Mouse (Mus musculus) adrenal gland, postnatal 10 days (tissue): ENCODE data around the gene Mtif3. TPM values are rescaled to one million over a fixed set of nuclear protein-coding genes. Genes with fewer than 3 reads are reported as not detected.
A peak's percentile ranks its signal among the peaks of the same experiment; 100 is the strongest.
"Not testable (repeated sequence)": the region's sequence is repeated elsewhere in the genome, so short reads cannot be mapped to it uniquely, and the experiment has no call there.

Experiments used
- DNase-seq: peaks from one replicate; pipeline ENCODE4 v3.0.0; 2021; ENCODE audit warnings: mixed read lengths
- total RNA-seq, 2 experiments: library from RNA; stranded (reverse); gene quantifications; 2 replicates each; pipeline ENCODE4 v1.2.3; 2021

The Mtif3 gene
- total RNA-seq, 2 experiments from 2014 or later: 28.9 to 36.7 TPM

DNA sequence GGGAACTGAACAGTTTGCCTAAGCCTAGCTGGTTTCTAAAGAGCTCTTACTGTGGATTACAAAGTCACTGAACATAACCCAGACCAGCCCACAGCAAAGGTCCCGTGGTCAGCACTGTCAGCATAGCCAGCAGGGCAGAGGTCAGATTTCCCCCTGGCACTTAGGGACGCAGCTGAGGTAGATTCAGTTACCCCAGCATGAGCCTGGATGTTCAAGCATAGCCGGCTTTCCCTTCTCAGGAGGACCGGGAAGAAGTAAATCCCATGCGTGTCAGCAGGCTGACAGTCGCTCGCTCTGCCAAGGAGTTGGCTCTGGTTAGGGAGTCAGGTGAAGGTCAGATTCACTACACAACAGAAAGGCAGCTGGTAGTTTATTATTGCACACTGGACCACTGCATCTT is 9.0 kb downstream of the Mtif3 start:
- no peak for DNase-seq

DNA sequence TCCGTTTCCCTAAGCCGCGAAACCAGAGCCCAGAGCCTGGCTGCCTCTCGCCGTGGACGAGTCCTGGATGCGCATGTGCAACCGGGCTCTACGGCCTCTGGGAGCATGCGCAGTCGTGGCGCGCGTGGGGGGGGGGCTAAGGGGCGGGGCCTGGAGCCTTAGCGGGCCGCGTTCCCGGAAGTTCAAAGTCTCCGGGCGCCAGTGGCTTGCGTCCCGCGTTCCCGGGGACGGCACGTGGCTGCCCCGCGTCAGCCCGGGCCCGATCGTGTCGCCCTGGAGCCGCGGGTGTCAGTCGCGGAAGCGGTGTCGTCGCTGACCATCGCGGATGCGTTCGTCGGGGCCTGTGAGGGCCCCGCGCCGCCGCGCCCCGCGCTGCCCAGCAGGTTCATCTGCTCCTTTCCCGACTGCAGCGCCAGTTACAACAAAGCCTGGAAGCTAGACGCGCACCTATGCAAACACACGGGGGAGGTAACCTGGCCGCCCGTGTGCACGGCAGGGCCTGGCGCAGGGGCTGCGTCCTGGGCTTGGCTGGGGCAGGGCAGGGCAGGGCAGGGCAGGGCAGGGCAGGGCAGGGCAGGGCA is 15.0 kb downstream of the Mtif3 start, which contains the start of gene Gtf3a:
Gtf3a (plus strand) TSS at position 150 of the 581 bp plus-strand sequence.
- peak; percentile 88 for DNase-seq

DNA sequence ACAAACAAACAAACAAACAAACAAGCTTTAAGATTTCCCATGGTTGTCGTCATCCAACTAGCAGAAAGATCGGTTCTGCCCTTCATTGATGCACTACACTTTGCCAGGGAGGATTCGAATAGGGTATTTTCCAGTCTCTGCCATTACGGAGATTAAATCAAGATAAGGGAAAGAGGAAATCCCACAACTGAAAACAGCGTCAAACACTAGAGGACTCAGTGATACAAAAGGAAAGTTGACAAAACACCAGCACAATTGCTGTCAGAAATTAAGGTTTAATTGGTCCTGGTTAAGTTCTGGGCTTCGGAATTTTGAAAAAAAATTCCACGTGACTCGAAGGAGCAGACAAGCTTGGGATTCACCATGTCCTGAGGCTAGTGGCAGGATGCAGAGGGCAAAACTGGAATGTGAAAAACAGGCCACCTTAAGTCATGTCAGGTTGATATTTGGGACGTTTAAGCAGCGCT is 15.5 kb downstream of the Mtif3 start:
- no peak for DNase-seq

- no peak for DNase-seq
These were observed 16.1 kb downstream of the Mtif3 start for GRCm38 (mm10) chr5:146947497-146947896.

DNA sequence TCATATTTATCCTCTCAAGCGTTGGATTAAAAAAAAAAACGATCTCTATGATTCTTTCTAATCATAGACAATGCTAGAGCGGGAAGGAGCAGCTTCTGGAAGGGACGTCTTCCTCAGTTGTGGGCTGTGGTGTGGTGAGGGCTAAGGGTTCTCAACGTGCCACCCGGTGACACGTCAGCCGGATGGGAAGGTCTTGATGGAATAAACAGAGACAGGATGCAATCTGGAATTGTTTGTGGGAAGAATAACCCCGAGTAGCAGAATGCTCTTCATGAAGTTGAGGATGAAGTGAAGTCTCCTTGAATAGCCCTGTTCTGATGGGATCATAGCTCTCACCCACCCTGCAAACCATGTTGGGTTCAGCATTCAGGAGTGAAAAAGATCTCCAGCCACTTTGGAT is 16.9 kb downstream of the Mtif3 start:
- no peak for DNase-seq

DNA sequence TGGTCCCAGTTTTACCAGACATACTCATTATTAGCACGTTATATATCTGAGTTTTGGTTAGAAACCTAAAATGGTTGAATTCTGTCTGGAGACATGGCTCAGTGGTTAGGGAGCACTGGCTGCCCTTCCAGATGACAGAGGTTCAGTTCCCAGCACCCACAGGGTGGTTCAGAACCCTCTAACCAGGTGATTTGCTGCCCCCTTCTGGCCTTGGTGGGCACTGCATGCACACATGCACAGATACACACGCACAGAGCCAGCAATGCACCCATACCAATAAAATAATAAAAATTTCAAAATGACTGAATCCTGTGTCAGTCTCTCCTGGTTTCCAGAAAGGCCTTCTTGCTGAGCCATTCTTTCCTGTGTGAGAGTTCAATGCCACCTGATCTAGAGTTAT is 19.0 kb downstream of the Mtif3 start:
- DNase-seq: no peak

DNA sequence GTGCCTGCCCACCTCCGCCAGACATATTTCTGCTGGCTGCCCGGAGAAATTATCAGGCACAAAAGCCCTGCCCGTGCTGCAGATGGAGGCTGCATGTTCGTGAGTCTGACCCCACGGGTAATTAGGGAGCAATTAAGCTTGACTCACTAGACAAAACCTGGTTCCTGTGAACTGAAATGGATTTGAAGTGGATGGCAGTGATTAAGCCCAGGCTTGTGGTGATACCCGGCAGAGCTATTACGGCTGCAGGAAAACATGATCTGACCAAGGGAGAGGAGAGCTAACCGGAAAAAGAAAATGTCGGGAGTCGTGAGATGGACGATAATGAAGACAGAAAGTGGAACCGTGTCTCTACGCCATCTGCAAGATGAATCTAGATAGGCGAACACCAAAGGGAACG is 20.6 kb downstream of the Mtif3 start:
- no peak for DNase-seq

GRCm38 (mm10) chr5:146941939-146942338 is 21.7 kb downstream of the Mtif3 start:
- DNase-seq: not testable (repeated sequence)

DNA sequence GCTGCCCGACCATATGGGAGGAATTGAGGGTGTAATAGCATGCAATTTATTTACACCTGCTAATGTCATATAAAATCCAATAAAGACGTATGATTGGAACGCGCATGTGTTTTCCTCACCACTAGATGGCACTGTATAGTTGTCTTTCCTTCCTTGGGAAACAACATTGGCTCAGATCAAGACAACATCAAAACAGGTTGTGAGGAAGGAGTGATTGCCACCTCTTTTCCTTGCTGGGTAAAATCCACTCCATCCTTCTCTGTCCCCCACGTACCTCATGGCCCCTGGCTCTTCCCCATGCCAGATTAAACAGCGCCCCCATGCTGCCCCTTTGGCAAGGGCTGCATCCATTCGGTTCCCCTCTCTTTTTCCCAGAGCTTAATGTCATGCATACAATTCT is 23.4 kb downstream of the Mtif3 start:
- DNase-seq: peak; percentile 33

DNA sequence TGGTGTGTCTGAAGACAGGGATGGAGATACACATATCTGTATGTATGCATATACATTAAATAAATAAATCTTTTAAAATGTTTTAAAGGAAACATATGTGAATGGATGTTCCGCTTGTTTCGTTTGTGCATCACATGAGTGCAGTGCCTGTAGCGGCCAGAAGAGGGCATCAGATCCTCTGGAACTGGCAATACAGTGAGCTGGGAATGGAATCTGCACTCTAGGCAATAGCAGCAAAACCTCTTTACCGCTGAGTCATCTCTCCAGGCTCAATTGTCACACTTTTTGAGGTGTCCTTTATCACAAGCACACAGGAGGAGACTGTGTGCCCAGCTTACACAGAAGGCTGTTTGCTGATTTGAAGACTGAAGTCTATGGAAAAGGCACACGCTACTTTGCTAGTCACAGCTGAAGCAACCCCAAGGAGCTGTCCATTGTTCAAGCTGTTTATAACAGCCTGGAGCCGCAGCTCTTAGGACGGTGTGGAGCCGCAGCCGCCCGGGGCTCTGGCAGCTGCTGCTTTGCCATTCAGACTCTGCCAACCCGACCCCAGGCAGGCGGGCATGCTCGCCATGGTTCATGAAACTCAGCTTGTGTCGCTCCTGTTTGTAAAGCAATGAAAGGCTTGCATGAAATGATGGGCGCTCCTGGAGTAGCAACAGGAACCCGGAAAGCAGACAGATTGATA is 24.3 kb downstream of the Mtif3 start:
- no peak for DNase-seq

GRCm38 (mm10) chr5:146937541-146938503 is 25.8 kb downstream of the Mtif3 start:
- DNase-seq: no peak

GRCm38 (mm10) chr5:146933466-146933865 is 30.1 kb downstream of the Mtif3 start:
- DNase-seq: no peak

GRCm38 (mm10) chr5:146931904-146932553 is 31.6 kb downstream of the Mtif3 start:
- DNase-seq: no peak

DNA sequence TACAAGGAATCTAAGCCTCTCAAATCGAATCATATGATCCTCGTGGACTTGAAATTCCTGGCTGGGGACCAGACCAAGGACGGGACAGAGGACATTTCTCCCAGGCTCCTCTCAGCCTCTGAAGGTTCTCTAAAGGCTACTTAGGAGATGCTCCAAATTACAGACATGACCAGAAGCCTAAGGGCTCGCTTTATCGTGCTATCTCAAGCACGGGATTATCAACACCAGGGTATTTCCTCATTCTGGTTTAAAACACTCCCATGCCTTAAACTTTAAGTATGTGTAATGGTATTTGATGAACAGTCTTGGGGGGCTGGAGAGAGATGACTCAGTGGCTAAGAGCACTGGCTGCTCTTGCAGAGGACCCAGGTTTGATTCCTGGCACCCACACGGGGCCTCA is 32.2 kb downstream of the Mtif3 start:
- DNase-seq: no peak

DNA sequence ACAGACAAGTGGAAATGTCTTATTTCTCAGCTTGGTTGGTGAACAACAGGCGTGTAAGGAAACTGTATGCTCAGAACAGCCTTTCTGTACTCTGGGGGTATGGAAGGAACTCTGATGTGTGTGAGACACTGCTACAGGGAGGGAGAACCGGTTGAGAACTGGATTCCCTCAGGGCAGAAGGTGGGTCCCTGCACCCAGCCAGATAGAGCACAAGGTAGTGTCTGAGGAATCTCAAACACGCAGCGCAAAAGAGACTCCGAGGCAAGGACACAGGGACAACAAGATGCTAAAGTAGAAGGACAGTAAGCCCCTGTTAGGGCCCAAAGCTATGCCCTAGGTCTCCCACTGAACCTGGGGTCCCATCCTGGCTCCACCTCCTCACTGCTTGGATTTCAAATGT is 36.9 kb downstream of the Mtif3 start:
- DNase-seq: no peak

GRCm38 (mm10) chr5:146923547-146923946 is 40.1 kb downstream of the Mtif3 start:
- no peak for DNase-seq

- no peak for DNase-seq
These were observed 42.4 kb downstream of the Mtif3 start for GRCm38 (mm10) chr5:146921224-146921623.

- DNase-seq: no peak
These were observed 43.1 kb downstream of the Mtif3 start for GRCm38 (mm10) chr5:146920314-146921161.

DNA sequence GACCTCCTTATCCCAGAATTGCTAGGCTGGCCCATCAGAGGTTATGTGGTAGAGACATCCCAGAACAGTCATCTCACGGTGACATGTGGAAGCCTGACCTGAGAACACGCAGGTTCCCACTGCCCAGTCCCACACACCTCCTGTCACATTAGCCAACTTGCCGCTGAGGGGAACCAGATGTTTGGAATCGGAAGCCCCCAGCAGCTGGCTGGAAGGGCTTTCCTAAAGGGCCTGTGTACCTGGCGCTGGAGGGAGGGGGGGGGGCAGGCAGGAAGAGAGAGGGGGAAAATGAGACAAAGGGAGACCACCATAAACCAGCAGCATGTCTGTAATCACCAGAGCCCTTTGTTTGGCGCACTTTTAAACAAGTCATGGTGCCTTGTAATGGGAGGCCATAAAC is 43.7 kb downstream of the Mtif3 start:
- DNase-seq: no peak

DNA sequence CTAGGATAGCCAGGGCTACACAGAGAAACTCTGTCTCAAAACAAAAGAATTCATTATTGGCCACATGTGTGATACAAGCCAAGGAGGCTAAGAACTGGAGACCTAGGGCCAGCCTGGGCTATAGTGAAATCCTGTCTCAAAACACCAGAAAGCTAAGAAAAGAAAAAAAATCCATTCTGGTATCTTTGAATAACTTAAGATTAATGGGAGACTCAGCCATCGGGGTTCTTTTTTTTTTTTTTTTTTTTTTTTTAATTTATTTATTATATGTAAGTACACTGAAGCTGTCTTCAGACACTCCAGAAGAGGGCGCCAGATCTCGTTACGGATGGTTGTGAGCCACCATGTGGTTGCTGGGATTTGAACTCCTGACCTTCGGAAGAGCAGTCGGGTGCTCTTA is 46.2 kb downstream of the Mtif3 start:
- not testable (repeated sequence) for DNase-seq

DNA sequence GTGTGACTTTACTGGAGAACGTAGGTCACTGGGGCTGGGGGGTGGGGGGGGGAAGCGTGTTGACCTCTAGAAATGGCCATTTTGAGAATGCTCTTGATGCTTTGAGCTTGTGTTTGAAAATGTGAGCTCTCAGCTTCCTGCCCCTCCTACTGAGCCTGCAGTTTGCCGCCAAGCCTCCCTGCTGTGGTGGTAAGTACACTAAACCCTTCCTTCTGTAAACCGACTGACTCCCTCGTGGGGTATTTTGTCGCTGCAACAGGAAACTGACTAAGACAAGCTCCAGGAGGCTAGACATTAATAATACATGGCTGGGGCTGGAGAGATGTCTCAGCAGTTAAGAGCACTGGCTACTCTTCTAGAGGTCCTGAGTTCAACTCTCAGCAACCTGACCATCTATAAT is 46.8 kb downstream of the Mtif3 start:
- no peak for DNase-seq
